Mouse (Mus musculus) midbrain, postnatal 0 days (tissue): ENCODE measurements at regions not wholly inside any gene's neighbourhood (a gene's known extent, or its start where the extent isn't known, plus 50 kb on each side); places are given as distances from the start of the nearest gene placed in this dataset.
"Not testable (repeated sequence)": the region's sequence is repeated elsewhere in the genome, so short reads cannot be mapped to it uniquely, and the experiment has no call there.

Experiments used
- ATAC-seq: fragments of 200-750 bp; cut with Nextera tagmentation; 2 replicates; pipeline ENCODE4 v1.8.0; 2017; ENCODE audit warnings: moderate number of reproducible peaks, mild to moderate bottlenecking, moderate TSS enrichment, moderate library complexity; ENCODE audit not compliant: low FRiP score
- DNase-seq: peaks from one replicate; pipeline ENCODE4 v3.0.0-alpha.2; 2015; ENCODE audit warnings: low spot score
- H3K27ac ChIP-seq: fragments of 300-500 bp; sonication (generic); 2 replicates; pipeline ENCODE4 v1.5.1; 2014; ENCODE audit warnings: low read depth, mild to moderate bottlenecking, low read length, mixed read lengths
- H3K27me3 ChIP-seq: fragments of 300-500 bp; sonication (generic); 2 replicates; pipeline ENCODE4 v1.6.1; 2014; ENCODE audit warnings: low read length, control low read depth, mixed read lengths; ENCODE audit not compliant: insufficient read depth
- H3K36me3 ChIP-seq: fragments of 300-500 bp; sonication (generic); 2 replicates; pipeline ENCODE4 v1.6.1; 2014; ENCODE audit warnings: low read length, control low read depth, mixed read lengths; ENCODE audit not compliant: insufficient read depth
- H3K4me1 ChIP-seq: fragments of 300-500 bp; sonication (generic); 2 replicates; pipeline ENCODE4 v1.6.1; 2014; ENCODE audit warnings: mild to moderate bottlenecking, control low read depth, antibody characterized with exemption, low read length, mixed read lengths; ENCODE audit not compliant: insufficient read depth
- H3K4me2 ChIP-seq: fragments of 300-500 bp; sonication (generic); 2 replicates; pipeline ENCODE4 v1.6.1; 2014; ENCODE audit warnings: low read depth, mild to moderate bottlenecking, low read length, mixed read lengths; ENCODE audit not compliant: poor library complexity, severe bottlenecking
- H3K4me3 ChIP-seq: fragments of 300-500 bp; sonication (generic); 2 replicates; pipeline ENCODE4 v1.5.1; 2014; ENCODE audit warnings: low read depth, mild to moderate bottlenecking, low read length, moderate library complexity
- H3K9ac ChIP-seq: fragments of 300-500 bp; sonication (generic); replicated peaks from 2 replicates; pipeline ENCODE4 v1.6.1; 2014; ENCODE audit warnings: mild to moderate bottlenecking, low read length, moderate library complexity, mixed read lengths; ENCODE audit not compliant: poor library complexity, severe bottlenecking
- H3K9me3 ChIP-seq: fragments of 300-500 bp; sonication (generic); 2 replicates; pipeline ENCODE4 v1.6.1; 2016; ENCODE audit warnings: low read length, control low read depth
- CTCF ChIP-seq: IDR thresholded peaks from 2 replicates; pipeline ENCODE4 v1.5.1; 2016; ENCODE audit warnings: antibody characterized with exemption, mild to moderate bottlenecking
- WGBS: fragments of 180-500 bp; shearing (Covaris S2); extraction: QIAGEN DNeasy Blood & Tissue Kit; methylation state at CpG from one replicate; pipeline ENCODE4 v1.1.7; 2014; 5-methylcytosine and 5-hydroxymethylcytosine counted together

DNA sequence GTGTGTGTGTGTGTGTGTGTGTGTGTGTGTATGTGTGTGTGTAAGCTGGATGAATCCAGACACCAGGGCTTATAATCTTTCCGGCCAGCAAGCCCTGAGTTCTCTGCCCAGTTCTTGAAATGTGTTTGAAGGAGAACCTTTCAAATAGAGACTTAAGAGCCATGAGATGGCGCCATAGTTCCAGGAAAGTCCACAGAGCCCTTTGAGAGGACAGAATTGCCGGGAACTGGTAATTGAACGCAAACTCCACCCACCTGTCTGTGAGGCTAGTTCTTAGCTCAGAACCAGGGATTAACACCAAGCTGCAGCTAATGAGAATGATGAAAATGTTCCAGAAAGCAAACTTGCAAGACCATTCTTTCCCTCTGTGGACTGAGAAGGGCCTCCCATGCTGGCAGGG is 72.2 kb downstream of the Trim42 start:
- 7% methylated on average over 4 of the region's 4 CpGs for WGBS
- no peaks in the 10 kb centered on the region for H3K9me3 ChIP-seq
- TF ChIP-seq CTCF: peak; percentile 81
- no peaks in the 10 kb centered on the region for H3K27me3 ChIP-seq
- H3K4me2 ChIP-seq: no peak overlapping the region
- peak; percentile 93 for DNase-seq
- no peaks in the 10 kb centered on the region; the same call in 1 of the 2 replicates for H3K4me1 ChIP-seq
- no peak overlapping the region for H3K4me3 ChIP-seq
- ATAC-seq: no peak
- no peak overlapping the region for H3K27ac ChIP-seq
- H3K36me3 ChIP-seq: no peaks in the 10 kb centered on the region
- no peak overlapping the region for H3K9ac ChIP-seq

DNA sequence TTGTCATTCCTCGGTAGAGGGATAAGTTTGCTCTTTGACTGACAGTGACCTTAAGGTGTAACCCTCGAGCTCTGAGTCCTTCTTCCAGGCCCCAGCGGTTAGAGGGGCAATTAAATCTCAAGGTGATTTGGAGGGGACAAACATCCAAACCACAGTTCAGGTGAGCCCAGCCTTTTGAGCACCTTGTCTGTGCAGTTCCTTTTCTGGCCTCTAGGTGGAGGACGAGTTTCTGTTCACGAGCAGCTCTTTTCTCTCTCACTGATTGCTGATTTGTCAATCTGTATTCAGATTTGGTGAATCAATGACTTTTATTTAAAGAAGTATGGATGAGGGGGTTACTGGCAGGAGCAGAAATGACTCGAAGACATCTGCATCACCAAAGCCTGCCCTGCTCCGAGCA is 74.0 kb downstream of the Trim42 start:
- 35% methylated on average over 7 of the region's 7 CpGs for WGBS
- peak; percentile 81 for TF ChIP-seq CTCF
- no peak overlapping the region for H3K27ac ChIP-seq
- H3K27me3 ChIP-seq: no peaks in the 10 kb centered on the region
- no peak overlapping the region for H3K4me3 ChIP-seq
- H3K36me3 ChIP-seq: no peaks in the 10 kb centered on the region
- no peak overlapping the region for H3K9ac ChIP-seq
- H3K9me3 ChIP-seq: no peaks in the 10 kb centered on the region
- ATAC-seq (no peak), DNase-seq (peak; percentile 38)
- no peaks in the 10 kb centered on the region; the same call in 1 of the 2 replicates for H3K4me1 ChIP-seq
- no peak overlapping the region for H3K4me2 ChIP-seq

DNA sequence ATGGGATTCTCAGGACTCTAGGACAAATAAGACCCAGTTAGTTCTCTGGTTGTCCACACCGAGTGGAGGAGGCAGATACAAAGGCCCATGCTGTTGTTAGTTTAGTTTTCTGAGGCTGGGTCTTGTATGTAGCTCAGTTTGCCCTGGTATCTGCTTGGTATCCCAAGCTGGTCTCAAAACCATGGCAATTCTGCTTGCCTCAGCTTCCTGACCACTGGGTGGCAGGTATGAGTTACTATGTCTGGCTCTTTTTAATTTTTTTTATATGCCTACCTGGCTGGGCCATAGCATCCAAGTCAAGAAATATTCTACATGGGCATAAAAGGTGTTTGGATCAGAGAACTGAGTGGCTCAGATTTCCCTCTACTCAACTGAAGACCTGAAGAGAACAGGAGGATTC is 77.9 kb downstream of the Trim42 start:
- no peaks in the 10 kb centered on the region for H3K9me3 ChIP-seq
- H3K4me2 ChIP-seq: no peak overlapping the region
- no peak for DNase-seq
- no peak for ATAC-seq
- peak; percentile 46 for TF ChIP-seq CTCF
- H3K27me3 ChIP-seq: no peaks in the 10 kb centered on the region
- no peaks in the 10 kb centered on the region for H3K4me1 ChIP-seq
- no peak overlapping the region for H3K9ac ChIP-seq
- H3K27ac ChIP-seq: no peak overlapping the region
- H3K36me3 ChIP-seq: no peaks in the 10 kb centered on the region
- H3K4me3 ChIP-seq: no peak overlapping the region
- WGBS: 83% methylated on average over 1 of the region's 1 CpGs

DNA sequence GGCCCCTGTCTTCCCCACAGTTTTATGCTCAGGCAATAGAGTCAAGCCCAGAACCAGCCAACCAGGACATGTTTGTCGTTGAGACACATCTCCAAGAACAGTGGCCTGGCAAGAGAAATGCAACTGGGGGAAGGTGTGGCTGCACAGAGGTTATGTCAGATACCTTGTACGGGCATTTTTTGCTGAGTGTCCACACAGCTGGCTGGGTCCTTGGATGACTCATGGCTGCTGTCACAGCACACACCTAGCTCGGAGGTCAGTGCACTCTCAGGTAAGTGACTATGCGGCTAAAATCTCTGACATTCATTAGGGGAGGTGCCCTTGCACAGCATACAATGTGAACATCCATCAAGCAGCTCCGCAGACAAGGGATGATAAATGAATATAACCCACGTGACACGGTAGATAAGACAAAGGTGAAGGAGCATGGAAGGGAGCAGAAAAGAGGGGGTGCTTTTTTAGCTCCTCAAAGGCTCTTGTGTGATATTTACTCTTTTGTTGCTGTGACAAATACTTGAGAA is 85.4 kb downstream of the Trim42 start:
- no peaks in the 10 kb centered on the region for H3K4me1 ChIP-seq
- ATAC-seq (no peak), DNase-seq (no peak)
- H3K9ac ChIP-seq: no peak overlapping the region
- no peak overlapping the region for H3K27ac ChIP-seq
- WGBS: 63% methylated on average over 7 of the region's 7 CpGs
- no peak overlapping the region for H3K4me2 ChIP-seq
- H3K4me3 ChIP-seq: no peak overlapping the region
- TF ChIP-seq CTCF: no peak
- no peaks in the 10 kb centered on the region for H3K27me3 ChIP-seq
- H3K36me3 ChIP-seq: no peaks in the 10 kb centered on the region
- H3K9me3 ChIP-seq: no peaks in the 10 kb centered on the region

DNA sequence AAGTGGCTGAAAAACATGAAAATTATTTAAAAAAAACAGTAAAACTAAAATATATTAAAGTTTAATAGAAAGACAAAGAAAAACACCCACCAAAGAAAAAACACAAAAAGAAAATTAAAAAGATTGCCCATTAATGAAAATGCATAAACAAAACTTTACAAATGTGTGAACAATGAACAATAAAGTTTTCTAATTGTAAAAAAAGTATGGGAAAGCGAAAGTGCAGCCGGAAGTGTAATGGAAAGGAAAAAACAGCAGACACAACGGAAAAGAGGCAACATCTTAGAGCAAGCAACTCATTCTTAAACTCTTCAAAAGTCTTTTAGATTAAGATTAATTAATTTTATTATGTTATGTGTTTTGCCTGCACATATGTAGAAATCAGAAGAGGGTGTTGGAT is 87.7 kb downstream of the Trim42 start:
- H3K36me3 ChIP-seq: no peaks in the 10 kb centered on the region
- H3K9me3 ChIP-seq: no peaks in the 10 kb centered on the region
- no peak overlapping the region for H3K4me3 ChIP-seq
- no peak overlapping the region for H3K9ac ChIP-seq
- TF ChIP-seq CTCF: no peak
- H3K27ac ChIP-seq: no peak overlapping the region
- 96% methylated on average over 3 of the region's 3 CpGs for WGBS
- H3K4me1 ChIP-seq: no peaks in the 10 kb centered on the region
- H3K27me3 ChIP-seq: no peaks in the 10 kb centered on the region
- H3K4me2 ChIP-seq: no peak overlapping the region
- ATAC-seq (no peak), DNase-seq (no peak)

DNA sequence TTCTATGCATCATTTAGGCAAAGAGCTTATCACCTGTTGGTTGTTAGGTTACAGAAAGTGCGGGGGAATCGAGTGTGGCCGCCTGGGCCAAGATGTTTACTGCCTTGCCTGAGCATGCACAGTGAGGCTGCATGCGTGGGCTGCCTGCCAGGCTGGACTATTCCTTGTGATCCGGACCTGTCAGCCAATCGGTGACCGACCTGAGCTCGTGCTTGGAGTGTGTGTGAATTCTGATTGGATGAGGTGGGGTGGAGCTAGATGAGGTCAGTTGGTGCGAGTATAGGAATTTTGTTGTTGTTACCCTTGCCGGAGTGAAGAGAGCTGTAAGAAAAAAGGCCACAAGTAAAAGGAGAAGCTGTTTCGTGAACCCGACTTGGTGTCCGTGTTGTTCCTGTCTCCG is 94.3 kb downstream of the Trim42 start:
- H3K4me3 ChIP-seq, ATAC-seq, DNase-seq, H3K4me2 ChIP-seq, H3K4me1 ChIP-seq, H3K36me3 ChIP-seq, H3K27ac ChIP-seq, H3K9me3 ChIP-seq, H3K27me3 ChIP-seq, H3K9ac ChIP-seq: not testable (repeated sequence)
- WGBS: 86% methylated on average over 14 of the region's 14 CpGs
